Mouse (Mus musculus): Measurements from ENCODE around the gene Sf3a3. TPM values are rescaled to one million over a fixed set of nuclear protein-coding genes. Genes with fewer than 3 reads are reported as not detected.

Sf3a3 gene
- polyA plus RNA-seq, 1 experiment from 2014 or later = 100 TPM

MicroRNA genes within 50 kb of the gene (microRNA counts, 519-probe panel; counts per million panel counts)
- microRNA mmu-miR-697 (not detected), microRNA mmu-miR-698 (not detected)

Small RNA genes within 50 kb of the gene (microRNA-seq; reads per million reads assigned to microRNA genes)
- gene Gm24721 = not detected
- not detected for gene Mir697
- gene Mir698 = not detected

Other genes with a start within 250 kb of the Sf3a3 start
- gene 3100002H09Rik, start 104.0 kb upstream of the Sf3a3 start, polyA plus RNA-seq (2016; fragmentation: Nextera tagmentation; extraction: Ambion mirVana) = not detected in 2 replicates
- 0.23 and 0.36 TPM in 2 replicates for gene Pou3f1, start 58.0 kb upstream of the Sf3a3 start, polyA plus RNA-seq (2016; fragmentation: Nextera tagmentation; extraction: Ambion mirVana)
- 58.4 and 61.5 TPM in 2 replicates for gene Utp11, start 21.2 kb upstream of the Sf3a3 start, polyA plus RNA-seq (2016; fragmentation: Nextera tagmentation; extraction: Ambion mirVana)
- 6.2 TPM in 2 replicates for gene Fhl3, start 14.1 kb upstream of the Sf3a3 start, polyA plus RNA-seq (2016; fragmentation: Nextera tagmentation; extraction: Ambion mirVana)
- gene Inpp5b, start 27.1 kb downstream of the Sf3a3 start, polyA plus RNA-seq (2016; fragmentation: Nextera tagmentation; extraction: Ambion mirVana) = 17.3 and 20.2 TPM in 2 replicates
- 9.8 and 11.6 TPM in 2 replicates for gene Mtf1, start 87.3 kb downstream of the Sf3a3 start, polyA plus RNA-seq (2016; fragmentation: Nextera tagmentation; extraction: Ambion mirVana)
- 24.4 and 26.0 TPM in 2 replicates for gene Yrdc, start 135.9 kb downstream of the Sf3a3 start, polyA plus RNA-seq (2016; fragmentation: Nextera tagmentation; extraction: Ambion mirVana)
- gene 1110065P20Rik, start 136.4 kb downstream of the Sf3a3 start, polyA plus RNA-seq (2016; fragmentation: Nextera tagmentation; extraction: Ambion mirVana) = 51.6 and 54.2 TPM in 2 replicates
- gene Maneal, start 147.4 kb downstream of the Sf3a3 start, polyA plus RNA-seq (2016; fragmentation: Nextera tagmentation; extraction: Ambion mirVana) = 0.06 and 0.14 TPM in 2 replicates
- gene Epha10, start 166.1 kb downstream of the Sf3a3 start, polyA plus RNA-seq (2016; fragmentation: Nextera tagmentation; extraction: Ambion mirVana) = not detected in 2 replicates
- gene 9930104L06Rik, start 222.3 kb downstream of the Sf3a3 start, polyA plus RNA-seq (2016; fragmentation: Nextera tagmentation; extraction: Ambion mirVana) = 9.9 and 10.4 TPM in 2 replicates
- 134 and 138 TPM in 2 replicates for gene Cdca8, start 224.5 kb downstream of the Sf3a3 start, polyA plus RNA-seq (2016; fragmentation: Nextera tagmentation; extraction: Ambion mirVana)

Data from heart, embryonic 12.5 days (tissue).